Mouse (Mus musculus) layer of hippocampus, postnatal 10 days (tissue): ENCODE measurements around the gene Pkd1l2. TPM values are rescaled to one million over a fixed set of nuclear protein-coding genes. Genes with fewer than 3 reads are reported as not detected.

Source experiments
- DNase-seq, 2 experiments: peaks; one replicate each; pipeline ENCODE4 v3.0.0; 2021; ENCODE audit warnings: low spot score in 2 of 2
- long read RNA-seq: library from polyadenylated mRNA; stranded (forward); transcript quantifications from one replicate; pipeline ENCODE4 v2.0.0, GENCODE M21; 2023
- total RNA-seq, 2 experiments: library from RNA; stranded (reverse); gene quantifications; 2 replicates each; pipeline ENCODE4 v1.2.3; 2021

The Pkd1l2 gene
- total RNA-seq: under 1 TPM; 0.05 to 0.07 TPM
- long read RNA-seq: 0 reads

GRCm38 (mm10) chr8:117082399-117082872, at the start of gene Pkd1l2:
TSS of gene Pkd1l2 (minus strand) at chr8:117082449.
- no peak for DNase-seq

GRCm38 (mm10) chr8:117127063-117127462, 44.8 kb upstream of the Pkd1l2 start:
- DNase-seq: no peak

DNA sequence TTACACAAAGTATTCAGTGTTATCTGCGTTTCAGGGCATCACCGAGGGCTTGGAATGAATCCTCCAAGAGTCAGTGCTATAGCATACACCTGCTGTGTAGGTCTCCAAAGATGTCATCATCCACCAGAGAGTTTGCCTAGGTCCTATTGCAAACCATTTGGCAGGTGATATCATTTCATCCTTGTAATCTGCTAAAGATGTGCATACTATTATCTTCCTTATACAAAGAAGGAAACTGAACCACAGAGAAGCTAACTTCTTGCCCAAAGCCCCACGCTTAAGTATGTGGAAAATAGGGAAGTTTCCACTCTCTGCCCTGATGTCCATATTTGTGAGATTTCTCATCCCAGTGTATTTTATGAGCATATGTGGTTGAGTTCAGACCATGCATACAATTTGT, 44.2 kb upstream of the Pkd1l2 start:
- no peak for DNase-seq

DNA sequence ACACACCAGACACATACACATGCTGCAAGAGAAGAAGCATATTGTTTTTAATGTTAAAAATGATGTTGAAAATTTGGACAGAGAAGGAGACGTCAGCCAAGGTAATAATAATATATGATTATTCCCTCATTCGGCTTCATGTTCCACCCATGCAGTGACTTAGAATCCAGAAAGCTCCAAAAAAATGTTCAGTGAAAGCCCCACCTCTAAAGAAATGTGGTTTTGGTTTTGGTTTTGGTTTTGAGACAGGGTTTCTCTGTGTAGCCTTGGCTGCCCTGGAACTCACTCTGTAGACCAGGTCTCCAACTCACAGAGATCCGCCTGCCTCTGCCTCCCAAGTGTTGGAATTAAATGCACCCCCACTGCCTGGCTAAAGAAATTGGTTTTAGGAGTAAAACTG, 43.6 kb upstream of the Pkd1l2 start:
- DNase-seq: no peak

DNA sequence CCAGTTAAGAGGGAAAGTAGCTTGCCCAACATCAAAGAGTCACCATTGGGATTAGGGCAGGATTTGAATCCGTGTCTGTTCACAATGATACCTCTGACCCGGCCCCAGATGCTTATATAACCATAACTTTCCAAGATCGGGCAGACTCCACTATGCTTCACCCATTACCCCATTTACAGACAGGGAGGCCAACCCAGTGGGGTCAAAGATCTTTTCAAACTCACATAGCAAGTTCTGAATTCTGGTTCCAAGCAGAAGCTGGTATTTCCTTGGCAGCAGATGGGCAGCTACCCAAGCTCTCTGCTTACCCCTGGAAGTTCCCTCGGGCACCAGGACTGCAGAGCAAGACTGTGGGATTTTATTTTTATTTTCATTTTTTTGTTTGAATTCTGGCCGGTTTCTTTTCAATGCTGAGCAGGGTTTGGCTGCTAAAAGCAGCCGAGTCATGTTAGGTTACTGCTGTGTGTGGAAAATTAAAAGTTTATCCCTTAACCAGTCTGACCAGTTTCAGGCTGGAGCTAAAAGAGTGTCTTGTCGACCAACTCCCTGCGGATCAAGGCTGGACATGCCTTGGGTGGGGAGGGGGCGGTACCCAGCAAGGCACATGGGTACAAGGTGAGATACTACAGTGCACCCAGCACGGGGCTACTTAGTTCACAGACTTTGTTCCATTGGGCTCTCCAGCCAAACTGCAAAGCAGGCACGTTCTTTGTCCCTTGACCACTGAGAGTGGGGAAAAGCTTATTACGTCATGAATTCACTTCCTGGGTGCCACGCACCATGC, 41.8 kb upstream of the Pkd1l2 start:
- no peak for DNase-seq

DNA sequence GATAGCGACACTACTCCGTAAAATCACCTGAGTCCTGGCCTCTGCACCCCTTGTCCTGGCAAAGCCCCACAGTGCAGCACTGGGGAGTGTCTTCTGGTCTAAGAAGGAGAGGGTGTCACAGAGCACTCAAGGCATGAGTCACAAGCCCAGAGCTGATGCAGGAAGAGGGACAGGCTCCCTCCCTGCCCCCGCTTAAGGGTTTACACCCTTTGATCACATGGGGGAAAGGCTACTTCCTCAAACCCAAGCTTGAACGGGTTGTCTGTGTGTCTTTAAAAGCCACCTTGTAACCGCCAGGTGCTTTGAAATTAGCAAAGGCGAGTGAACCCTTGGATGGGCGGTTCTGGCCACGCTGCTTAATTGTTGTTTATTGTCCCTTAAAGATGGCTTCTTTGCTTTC, 39.0 kb upstream of the Pkd1l2 start:
- DNase-seq: no peak

DNA sequence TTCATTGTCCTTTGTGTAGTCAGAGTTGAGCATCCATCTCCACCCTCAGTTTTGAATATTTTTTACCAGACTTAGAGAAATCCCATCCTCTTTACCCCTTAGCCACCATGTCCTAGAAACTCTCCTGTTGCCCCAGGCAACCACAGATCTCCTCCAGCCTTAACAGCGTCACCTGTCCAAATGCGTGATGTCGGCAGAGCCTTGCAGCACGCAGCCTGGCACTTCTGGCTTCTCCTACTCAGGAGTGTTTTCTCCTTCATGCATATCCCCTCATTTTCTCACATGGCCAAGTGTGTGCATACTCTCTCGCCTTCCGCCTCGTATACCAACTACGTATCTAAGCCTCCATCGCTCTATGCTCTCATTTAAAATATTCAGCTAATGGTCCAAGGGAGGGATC, 36.2 kb upstream of the Pkd1l2 start:
- no peak for DNase-seq

GRCm38 (mm10) chr8:117116534-117116933, 34.3 kb upstream of the Pkd1l2 start:
- DNase-seq: no peak

DNA sequence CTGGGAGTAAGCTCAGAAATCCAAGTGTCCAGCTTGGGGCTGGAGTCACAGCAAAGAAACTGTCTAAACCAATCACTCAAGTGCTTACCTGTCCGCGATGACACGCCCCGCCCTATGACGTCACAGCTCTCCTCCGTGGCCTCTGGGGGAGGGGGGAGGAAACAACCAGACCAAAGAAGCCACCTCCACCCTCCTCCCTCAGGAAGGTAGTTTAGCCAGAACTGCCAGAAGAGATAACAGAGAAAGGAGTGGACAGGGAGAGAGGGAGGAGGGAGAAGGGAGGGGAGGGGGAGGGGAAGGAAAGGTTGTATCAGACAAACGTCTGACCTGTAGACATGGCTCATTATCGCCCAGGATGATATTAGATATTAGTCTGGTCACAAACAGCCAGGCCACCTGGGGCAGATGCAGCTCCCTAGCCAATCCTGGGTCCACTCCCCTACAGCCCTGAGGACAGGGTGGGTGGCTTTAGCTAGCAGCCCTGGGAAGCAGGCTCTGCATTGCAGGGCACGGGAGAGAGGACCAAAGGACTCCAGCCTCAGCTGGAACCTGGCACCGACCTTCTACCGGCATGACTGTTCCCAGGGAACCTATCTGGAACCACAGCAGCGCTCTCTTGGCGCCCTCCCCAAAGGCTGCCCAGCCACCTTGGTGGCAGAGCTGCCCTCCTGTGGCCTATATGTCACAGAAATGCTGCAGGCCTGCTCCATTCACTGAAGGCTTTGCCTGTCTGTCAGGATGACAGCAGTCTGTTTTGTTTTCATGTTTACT, 33.6 kb upstream of the Pkd1l2 start:
- DNase-seq: no peak

GRCm38 (mm10) chr8:117115094-117115493, 32.8 kb upstream of the Pkd1l2 start:
- DNase-seq: no peak

GRCm38 (mm10) chr8:117112261-117112660, 30.0 kb upstream of the Pkd1l2 start:
- DNase-seq: no peak

- no peak for DNase-seq
Measured at GRCm38 (mm10) chr8:117111641-117112040, 29.4 kb upstream of the Pkd1l2 start.

- peak; percentile 63 to 66 for DNase-seq
Measured at GRCm38 (mm10) chr8:117109801-117110390, 27.6 kb upstream of the Pkd1l2 start.

GRCm38 (mm10) chr8:117109018-117109711, 26.9 kb upstream of the Pkd1l2 start:
- no peak for DNase-seq

DNA sequence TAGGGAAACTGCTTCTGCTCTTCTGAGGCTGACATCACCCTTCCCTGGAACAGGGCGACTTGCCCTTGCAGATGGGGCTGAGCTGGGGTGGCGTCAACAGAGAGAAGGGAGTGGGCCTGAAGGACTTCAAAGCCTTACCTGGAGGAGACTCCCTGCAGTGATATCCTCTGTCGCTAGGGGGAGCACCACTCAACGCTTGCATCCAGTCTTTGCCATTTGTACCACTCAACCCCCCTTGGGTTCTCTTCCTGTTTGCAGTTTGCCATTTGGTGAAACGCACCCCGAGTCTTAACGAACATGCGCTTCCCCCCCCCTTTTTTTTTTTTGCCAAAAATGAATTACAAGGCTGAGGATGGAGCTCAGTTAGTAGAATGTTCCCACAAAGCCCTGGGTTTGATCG, 25.3 kb upstream of the Pkd1l2 start:
- DNase-seq: peak; percentile 79 to 80

DNA sequence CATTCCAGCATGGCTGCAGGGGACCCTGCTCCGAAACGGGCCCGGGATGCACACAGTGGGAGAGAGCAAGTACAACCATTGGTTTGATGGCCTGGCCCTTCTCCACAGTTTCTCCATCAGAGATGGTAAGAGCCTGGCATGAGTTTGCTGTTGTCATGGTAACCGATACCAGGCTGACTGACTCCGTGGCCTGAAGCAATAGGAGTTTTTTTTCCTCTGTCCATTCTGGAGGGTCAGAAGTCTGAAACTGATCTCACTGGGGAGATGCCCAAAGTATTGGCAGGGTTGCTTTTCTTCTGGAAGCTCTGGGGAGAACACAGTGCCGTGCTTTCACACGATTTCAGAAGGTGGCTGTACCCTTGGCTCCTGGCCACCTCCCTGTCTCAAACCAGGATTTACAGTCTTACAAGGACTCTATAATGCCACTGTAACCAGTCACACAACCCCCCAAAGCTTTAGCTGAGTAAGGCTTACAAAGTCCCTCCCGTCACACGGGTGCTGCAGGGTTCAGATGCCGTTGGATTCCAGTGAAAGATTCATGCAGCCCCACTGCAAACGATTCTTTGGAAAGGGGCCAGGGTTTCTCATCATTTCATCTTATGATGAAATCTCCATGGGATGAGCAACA, 15.4 kb upstream of the Pkd1l2 start:
- DNase-seq: peak; percentile 42 to 58

DNA sequence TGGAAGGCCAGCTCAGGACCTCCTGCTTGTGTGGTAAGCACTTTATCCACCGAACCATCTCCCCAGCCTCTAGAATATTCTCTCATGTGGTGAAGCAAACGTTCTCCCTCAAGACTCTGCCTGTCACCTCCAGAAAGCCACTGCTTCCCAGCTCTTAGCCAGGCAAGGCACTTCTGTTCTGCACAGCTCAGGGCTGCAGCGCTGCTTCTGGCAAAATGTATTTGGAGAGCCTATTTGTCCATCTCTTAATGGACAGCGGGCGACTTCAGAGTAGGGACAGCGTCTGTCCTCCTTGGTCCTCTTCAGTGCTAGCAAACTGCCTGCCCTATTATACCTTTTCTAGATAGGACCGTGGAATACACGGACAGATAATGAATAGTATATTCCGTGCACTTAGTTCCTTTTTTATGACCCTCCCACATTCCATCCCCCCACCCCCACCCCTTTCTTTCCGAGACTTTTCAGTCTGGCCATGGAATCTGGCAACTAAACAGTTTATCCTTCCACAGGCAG, 14.9 kb upstream of the Pkd1l2 start:
- no peak for DNase-seq

GRCm38 (mm10) chr8:117095647-117096046, 13.4 kb upstream of the Pkd1l2 start, which contains the start of gene Bco1:
TSS of gene Bco1 (plus strand) at chr8:117095854.
- no peak for DNase-seq

GRCm38 (mm10) chr8:117094053-117094452, 11.8 kb upstream of the Pkd1l2 start:
- DNase-seq: no peak

DNA sequence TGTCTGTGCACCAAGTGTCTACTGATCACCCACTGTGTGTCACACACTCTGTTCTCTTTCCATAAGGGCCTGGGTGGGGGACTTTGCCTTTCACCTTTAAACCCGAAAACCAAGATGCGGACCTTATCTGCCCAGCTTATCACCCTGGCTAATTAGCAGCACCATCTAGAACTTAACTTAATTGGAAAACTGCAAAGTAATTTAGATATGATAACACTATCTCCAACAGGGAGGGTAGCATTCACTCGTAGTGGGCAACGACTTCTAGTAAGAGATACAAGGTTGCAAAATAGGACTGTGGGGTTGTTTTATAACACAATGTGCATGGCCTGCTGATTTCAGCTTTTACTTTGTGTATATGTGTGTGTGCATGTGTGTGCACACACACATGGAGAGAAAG, 7.6 kb upstream of the Pkd1l2 start:
- DNase-seq: no peak

DNA sequence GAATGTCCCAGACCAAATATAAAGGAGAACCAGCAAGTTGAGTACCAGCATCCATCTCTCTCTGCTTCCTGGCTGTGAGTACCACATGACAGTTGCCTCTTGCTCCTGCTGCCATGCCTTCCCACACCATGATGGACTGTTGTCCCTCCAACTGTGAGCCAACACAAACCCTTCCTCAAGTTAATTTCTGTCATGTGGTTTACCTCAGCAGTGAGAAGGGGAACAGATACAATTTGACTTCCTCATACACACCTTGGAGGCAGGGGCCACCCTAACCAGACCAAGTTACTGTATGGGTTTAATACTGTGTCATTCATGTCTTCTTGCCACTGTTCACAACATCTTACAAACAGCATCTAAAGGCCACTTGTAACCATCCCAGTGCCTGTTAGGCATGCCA, 4.8 kb upstream of the Pkd1l2 start:
- DNase-seq: no peak
